Mouse (Mus musculus) embryonic fibroblast, embryonic 13.5 days (primary cell): Measurements from ENCODE around the gene Col9a2.

Experiments
- CTCF ChIP-seq: IDR thresholded peaks from 2 replicates; pipeline ENCODE4 v1.5.1; 2011; ENCODE audit warnings: mild to moderate bottlenecking, control low read depth, low read length, moderate library complexity, borderline replicate concordance; ENCODE audit not compliant: insufficient read depth
- POLR2A ChIP-seq: IDR thresholded peaks from 2 replicates; pipeline ENCODE4 v1.6.1; 2011; ENCODE audit warnings: low read depth, mild to moderate bottlenecking, control low read depth, low read length, moderate library complexity

GRCm38 (mm10) chr4:121051863-121052262 lies 12.7 kb downstream of the Col9a2 start:
- TF ChIP-seq POLR2A (no peak), CTCF (no peak)
